Mouse (Mus musculus): ENCODE measurements around the gene Ksr1.

DNA sequence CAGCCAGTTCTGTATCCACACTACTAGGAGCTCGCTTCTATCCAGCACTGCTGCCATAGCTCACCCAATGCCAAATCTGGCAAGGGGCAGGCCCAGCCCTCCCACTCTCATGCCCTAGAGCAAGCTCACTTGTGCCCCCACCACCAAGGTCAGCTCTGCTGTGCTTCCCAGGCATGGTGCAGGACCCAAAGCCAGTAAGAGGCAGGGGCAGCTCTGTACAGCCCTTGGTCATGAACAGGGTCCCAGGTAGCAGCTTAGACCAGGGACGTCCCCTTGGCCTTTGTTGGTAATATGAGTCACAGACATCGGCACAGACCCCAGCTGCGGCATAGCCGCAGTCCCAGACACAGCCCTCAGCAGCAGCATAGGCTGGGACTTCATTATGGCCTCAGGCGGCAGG lies 13.9 kb upstream of the Ksr1 start:
- no peak for TF ChIP-seq CTCF (IDR thresholded peaks at IDR 0.05)
- no peak for TF ChIP-seq POLR2A (IDR thresholded peaks at IDR 0.05; ENCODE audit: insufficient read depth, low read depth, low read length)

Measured in heart, adult 2 months (tissue).